Mouse (Mus musculus): ENCODE results near the gene Nedd4. TPM values are rescaled to one million over a fixed set of nuclear protein-coding genes. Genes with fewer than 3 reads are reported as not detected.

Gene Nedd4
- polyA plus RNA-seq, 1 experiment from 2014 or later, result 393 TPM

- no peak for ATAC-seq
- Histone ChIP-seq H3K4me2 (ENCODE audit: low read length) (no peak overlapping the region), H3K36me3 (ENCODE audit: control insufficient read depth, insufficient read depth, low read length) (no peaks in the 10 kb centered on the region), H3K4me3 (ENCODE audit: low read depth, low read length) (no peak overlapping the region), H3K27ac (ENCODE audit: low read length) (no peak overlapping the region), H3K27me3 (ENCODE audit: control insufficient read depth, insufficient read depth, low read depth, low read length) (no peaks in the 10 kb centered on the region), H3K4me1 (ENCODE audit: control insufficient read depth, insufficient read depth, low read length) (no peaks in the 10 kb centered on the region), H3K9ac (ENCODE audit: low read depth, low read length) (no peak overlapping the region), H3K9me3 (replicated peaks; ENCODE audit: control insufficient read depth, low read length, poor library complexity, severe bottlenecking) (no peaks in the 10 kb centered on the region)
- 87% methylated on average over 3 of the region's 3 CpGs for WGBS
These were observed 133.1 kb downstream of the Nedd4 start for GRCm38 (mm10) chr9:72795243-72795642.

- H3K27me3 ChIP-seq (ENCODE audit: control insufficient read depth, insufficient read depth, low read depth, low read length), result no peaks in the 10 kb centered on the region
- no peak overlapping the region for H3K4me3 ChIP-seq (ENCODE audit: low read depth, low read length)
- WGBS, result 58% methylated on average over 9 of the region's 9 CpGs
- no peaks in the 10 kb centered on the region for H3K9me3 ChIP-seq (replicated peaks; ENCODE audit: control insufficient read depth, low read length, poor library complexity, severe bottlenecking)
- H3K27ac ChIP-seq (ENCODE audit: low read length), result no peak overlapping the region
- H3K4me2 ChIP-seq (ENCODE audit: low read length), result no peak overlapping the region
- H3K4me1 ChIP-seq (ENCODE audit: control insufficient read depth, insufficient read depth, low read length), result no peaks in the 10 kb centered on the region
- H3K36me3 ChIP-seq (ENCODE audit: control insufficient read depth, insufficient read depth, low read length), result no peaks in the 10 kb centered on the region
- ATAC-seq, result no peak
- H3K9ac ChIP-seq (ENCODE audit: low read depth, low read length), result no peak overlapping the region
These were observed 135.0 kb downstream of the Nedd4 start for GRCm38 (mm10) chr9:72797136-72797621.

Other genes starting within 250 kb of the Nedd4 start
- gene Mns1, start 224.3 kb upstream of the Nedd4 start, polyA plus RNA-seq (2015; fragmentation: Nextera tagmentation; extraction: Ambion mirVana), result 6.3 and 6.6 TPM in 2 replicates
- 32.7 and 41.2 TPM in 2 replicates for gene Tex9, start 170.1 kb upstream of the Nedd4 start, polyA plus RNA-seq (2015; fragmentation: Nextera tagmentation; extraction: Ambion mirVana)
- gene Rfx7, start 130.1 kb upstream of the Nedd4 start, polyA plus RNA-seq (2015; fragmentation: Nextera tagmentation; extraction: Ambion mirVana), result 14.9 and 17.4 TPM in 2 replicates
- gene Prtg, start 144.5 kb downstream of the Nedd4 start, polyA plus RNA-seq (2015; fragmentation: Nextera tagmentation; extraction: Ambion mirVana), result 0.41 and 0.56 TPM in 2 replicates

Data from midbrain, embryonic 16.5 days (tissue).